Mouse (Mus musculus): ENCODE data around the gene Pomt2.

Gene Pomt2

GRCm38 (mm10) chr12:87130224-87130623, 17.5 kb downstream of the Pomt2 start:
- DNase-seq (ENCODE audit: low spot score in 2 of 2), result no peak

GRCm38 (mm10) chr12:87127256-87127655, 20.5 kb downstream of the Pomt2 start:
- no peak for DNase-seq (ENCODE audit: low spot score in 2 of 2)

GRCm38 (mm10) chr12:87121918-87122589, 25.7 kb downstream of the Pomt2 start:
- DNase-seq (ENCODE audit: low spot score in 2 of 2), result no peak

GRCm38 (mm10) chr12:87107357-87107977, 40.3 kb downstream of the Pomt2 start:
- DNase-seq (ENCODE audit: low spot score in 2 of 2), result no peak

GRCm38 (mm10) chr12:87104796-87105195, 43.0 kb downstream of the Pomt2 start:
- no peak for DNase-seq (ENCODE audit: low spot score in 2 of 2)

GRCm38 (mm10) chr12:87103471-87103870, 44.3 kb downstream of the Pomt2 start:
- no peak for DNase-seq (ENCODE audit: low spot score in 2 of 2)

GRCm38 (mm10) chr12:87102165-87102631, 45.6 kb downstream of the Pomt2 start, which contains the start of gene Ngb:
Gene Ngb, minus strand, starts transcription at chr12:87102539.
- no peak for DNase-seq (ENCODE audit: low spot score in 2 of 2)

GRCm38 (mm10) chr12:87100331-87100730, 47.4 kb downstream of the Pomt2 start:
- no peak for DNase-seq (ENCODE audit: low spot score in 2 of 2)

GRCm38 (mm10) chr12:87093671-87094070, 54.1 kb downstream of the Pomt2 start:
- DNase-seq (ENCODE audit: low spot score in 2 of 2), result no peak

GRCm38 (mm10) chr12:87093249-87093648, 54.5 kb downstream of the Pomt2 start:
- DNase-seq (ENCODE audit: low spot score in 2 of 2), result no peak

- DNase-seq (ENCODE audit: low spot score in 2 of 2), result no peak
Observed at GRCm38 (mm10) chr12:87091916-87092315, 55.9 kb downstream of the Pomt2 start.

- DNase-seq (ENCODE audit: low spot score in 2 of 2), result no peak
Observed at GRCm38 (mm10) chr12:87089701-87090100, 58.1 kb downstream of the Pomt2 start.

GRCm38 (mm10) chr12:87089255-87089654, 58.5 kb downstream of the Pomt2 start:
- DNase-seq (ENCODE audit: low spot score in 2 of 2), result no peak

- DNase-seq (ENCODE audit: low spot score in 2 of 2), result peak in 1 of 2 experiments; percentile 31
Observed at GRCm38 (mm10) chr12:87088331-87088730, 59.4 kb downstream of the Pomt2 start.

- DNase-seq (ENCODE audit: low spot score in 2 of 2), result no peak
Observed at GRCm38 (mm10) chr12:87087236-87087635, 60.5 kb downstream of the Pomt2 start.

GRCm38 (mm10) chr12:87082797-87083196, 65.0 kb downstream of the Pomt2 start:
- DNase-seq (ENCODE audit: low spot score in 2 of 2), result no peak

GRCm38 (mm10) chr12:87076610-87077009, 71.2 kb downstream of the Pomt2 start:
- DNase-seq (ENCODE audit: low spot score in 2 of 2), result no peak

- DNase-seq (ENCODE audit: low spot score in 2 of 2), result no peak
Observed at GRCm38 (mm10) chr12:87070520-87070919, 77.2 kb downstream of the Pomt2 start.

- DNase-seq (ENCODE audit: low spot score in 2 of 2), result no peak
Observed at GRCm38 (mm10) chr12:87066429-87066828, 81.3 kb downstream of the Pomt2 start.

- no peak for DNase-seq (ENCODE audit: low spot score in 2 of 2)
Observed at GRCm38 (mm10) chr12:87065446-87065845, 82.3 kb downstream of the Pomt2 start.

- DNase-seq (ENCODE audit: low spot score in 2 of 2), result no peak
Observed at GRCm38 (mm10) chr12:87057066-87057465, 90.7 kb downstream of the Pomt2 start.
